Mouse (Mus musculus) leukemia stem cell, adult 10-12 weeks (primary cell): ENCODE results near the gene Krcc1. TPM values are rescaled to one million over a fixed set of nuclear protein-coding genes. Genes with fewer than 3 reads are reported as not detected.

ENCODE experiments used
- polyA plus RNA-seq: library from polyadenylated mRNA; stranded (reverse); fragments of >175 nt; gene quantifications from 2 replicates; pipeline ENCODE4 v1.2.3, GENCODE M21; 2012; ENCODE audit warnings: low replicate concordance

Gene Krcc1
- polyA plus RNA-seq, result 38.3 and 56.9 TPM in 2 replicates

GRCm38 (mm10) chr6:71271389-71272315, at the start of gene Krcc1:
Krcc1 (plus strand) TSS chr6:71271677.

DNA sequence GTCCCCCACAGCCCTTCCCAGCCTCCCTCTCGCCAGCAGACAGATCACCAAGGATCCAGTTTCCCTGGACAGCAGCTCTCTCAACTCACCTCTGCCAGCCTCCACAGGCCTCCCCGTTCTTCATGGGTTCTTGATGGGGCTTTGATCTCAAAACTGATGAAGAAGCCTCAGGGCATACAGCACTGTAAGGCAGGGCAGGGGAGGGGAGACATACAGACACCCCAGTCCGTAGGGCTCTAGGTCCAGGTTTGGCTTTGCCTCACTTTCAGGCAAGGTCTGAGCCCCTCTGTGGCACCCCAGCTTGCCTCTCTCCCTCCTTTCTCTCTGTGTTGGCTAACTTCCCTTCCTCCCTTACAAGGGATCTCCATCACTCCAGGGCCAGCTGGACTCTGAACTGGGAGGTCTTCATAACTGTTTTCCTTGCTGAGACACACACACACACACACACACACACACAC, 50.4 kb downstream of the Krcc1 start, which contains the start of gene Smyd1:
TSS of gene Smyd1 (minus strand) at position 408 of the 458 bp plus-strand sequence.

DNA sequence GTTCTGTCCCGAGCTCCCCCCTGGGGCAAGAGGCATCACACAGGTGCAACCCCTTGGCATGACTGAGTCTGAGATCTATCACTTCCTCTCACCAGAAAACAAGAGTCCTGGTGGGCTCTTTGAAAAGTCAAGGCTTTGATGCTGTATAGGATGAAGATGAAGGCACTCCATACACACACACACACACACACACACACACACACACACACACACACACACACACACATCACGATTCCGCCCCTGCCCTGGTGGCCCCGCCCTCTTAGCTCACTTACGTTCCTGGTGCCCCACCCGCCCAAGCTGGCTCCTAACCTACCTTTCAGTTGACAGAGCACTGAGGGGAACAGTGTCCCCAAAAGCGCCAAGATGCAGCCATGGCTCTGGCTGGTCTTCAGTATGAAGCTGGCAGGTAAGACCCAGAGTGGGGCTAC, 51.0 kb downstream of the Krcc1 start, which contains the start of gene Cd8b1:
TSS of gene Cd8b1 (plus strand) at position 298 of the 431 bp plus-strand sequence.

Other genes with a start within 250 kb of the Krcc1 start
- not detected in 2 replicates for gene Thnsl2, start 127.2 kb upstream of the Krcc1 start, polyA plus RNA-seq
- not detected in 2 replicates for gene Fabp1, start 71.8 kb upstream of the Krcc1 start, polyA plus RNA-seq
- gene Smyd1, start 50.6 kb downstream of the Krcc1 start, polyA plus RNA-seq, result 0.38 TPM in 1 of 2 replicates, not detected in the other
- 0.43 and 0.47 TPM in 2 replicates for gene Cd8b1, start 51.1 kb downstream of the Krcc1 start, polyA plus RNA-seq
- 0.65 and 0.83 TPM in 2 replicates for gene Cd8a, start 101.8 kb downstream of the Krcc1 start, polyA plus RNA-seq
- gene Rmnd5a, start 169.0 kb downstream of the Krcc1 start, polyA plus RNA-seq, result 4.7 and 6.3 TPM in 2 replicates
- gene Rnf103, start 222.2 kb downstream of the Krcc1 start, polyA plus RNA-seq, result 15.6 and 21.8 TPM in 2 replicates